Mouse (Mus musculus) gastrocnemius, postnatal 36 days (tissue): Measurements from ENCODE around the gene Kcnt1. TPM values are rescaled to one million over a fixed set of nuclear protein-coding genes. Genes with fewer than 3 reads are reported as not detected.
A peak's percentile ranks its signal among the peaks of the same experiment; 100 is the strongest.
"Not testable (repeated sequence)": the region's sequence is repeated elsewhere in the genome, so short reads cannot be mapped to it uniquely, and the experiment has no call there.

Experiments used
- DNase-seq, 2 experiments: peaks; one replicate each; pipeline ENCODE4 v3.0.0; 2022
- intact Hi-C: fragments of 180-260 bp; cut with DNase I; formaldehyde crosslinking; loops from one replicate; pipeline ENCODE4 v1.15.1; 2025
- long read RNA-seq, 2 experiments: library from polyadenylated mRNA; stranded (forward); transcript quantifications; one replicate each; pipeline ENCODE4 v2.0.0; 2021
- total RNA-seq, 2 experiments: library from RNA; stranded (reverse); gene quantifications; 2 replicates each; pipeline ENCODE4 v1.2.3; 2021

Kcnt1 gene
- total RNA-seq = under 1 TPM in 1 of 2 experiments, not detected in 1; 0.20 TPM
- long read RNA-seq, experiment 1 = 0 reads
- long read RNA-seq, experiment 2 = 0 reads

DNA sequence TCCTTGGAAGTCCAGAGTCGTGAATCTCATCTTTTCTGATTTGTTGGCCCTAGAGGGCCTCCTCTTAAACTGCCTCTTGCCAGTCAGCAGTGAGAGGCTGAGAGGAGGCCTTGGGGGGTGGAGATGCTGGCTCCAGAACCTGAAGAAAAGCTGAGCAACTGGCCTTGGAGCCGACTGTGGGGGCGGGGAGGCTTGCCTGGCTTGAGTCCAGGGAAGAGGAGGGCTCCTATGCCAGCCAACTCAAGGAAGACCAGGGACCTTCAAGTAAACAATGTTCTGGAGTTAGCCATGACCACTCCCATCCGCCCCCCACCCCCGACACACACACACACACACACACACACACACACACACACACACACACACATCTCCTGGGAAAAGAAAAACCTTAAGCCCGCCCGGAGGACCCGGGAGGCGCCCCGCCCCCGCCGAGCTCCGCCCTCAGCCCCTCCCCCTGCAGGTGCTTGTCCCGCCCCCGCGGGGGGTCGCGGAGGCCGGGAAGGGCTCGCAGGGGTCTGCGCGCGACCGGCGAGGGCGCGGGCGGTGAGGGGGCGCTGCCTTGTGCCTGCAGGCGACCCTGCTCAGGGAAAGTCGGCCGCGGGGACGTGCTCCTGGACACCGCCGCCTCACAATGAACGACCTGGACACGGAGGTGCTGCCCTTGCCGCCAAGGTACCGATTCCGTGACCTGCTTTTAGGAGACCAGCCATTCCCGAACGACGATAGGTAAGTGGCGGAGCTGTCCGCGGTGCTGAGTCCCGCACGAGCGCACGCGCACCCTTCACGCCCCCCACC is at the start of gene Kcnt1:
Kcnt1 (plus strand) TSS at position 398 of the 795 bp plus-strand sequence.
- intact Hi-C loops = no loop called here
- no peak for DNase-seq

DNA sequence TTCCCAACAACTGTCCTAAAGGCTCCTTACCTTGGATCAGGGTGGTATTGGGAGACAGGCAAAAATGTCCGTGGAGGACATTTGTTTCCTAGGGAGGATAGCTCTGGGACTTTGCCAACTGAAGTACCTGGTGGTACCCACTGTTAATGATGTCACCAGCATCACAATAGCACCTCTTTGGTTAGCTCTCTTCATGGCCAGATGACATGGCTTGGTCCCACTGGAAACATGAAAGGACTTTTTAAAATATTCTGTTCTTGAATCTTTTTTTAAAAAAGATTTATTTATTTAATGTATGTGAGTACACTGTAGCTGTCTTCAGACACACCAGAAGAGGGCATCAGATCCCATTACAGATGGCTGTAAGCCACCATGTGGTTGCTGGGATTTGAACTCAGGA is 47.8 kb upstream of the Kcnt1 start, which contains the start of gene Glt6d1:
Glt6d1 (minus strand) TSS at position 101 of the 400 bp plus-strand sequence.
- intact Hi-C loops, DNase-seq: not testable (repeated sequence)

DNA sequence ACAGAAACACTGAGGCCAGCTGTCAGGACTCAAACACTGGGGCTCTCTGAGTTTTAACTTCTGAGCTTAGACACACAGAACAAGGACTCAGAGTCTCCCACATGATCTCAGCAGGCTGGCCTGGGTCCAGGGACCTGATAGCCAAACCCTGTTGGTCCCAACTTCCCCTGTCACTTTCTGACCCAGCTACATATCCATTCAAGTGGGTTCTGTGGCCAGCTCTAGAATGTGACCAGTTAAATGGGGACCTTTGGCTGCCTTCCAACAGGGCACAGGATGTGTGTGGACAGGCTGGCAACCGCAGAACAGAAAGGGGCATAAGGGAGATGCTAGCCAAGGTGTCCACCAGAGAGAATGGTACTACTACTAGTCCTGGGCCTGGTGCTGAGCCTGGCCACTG is 40.7 kb upstream of the Kcnt1 start, which contains the start of gene Lcn9:
Lcn9 (plus strand) TSS at position 348 of the 400 bp plus-strand sequence.
- DNase-seq = no peak
- intact Hi-C loops = no loop called here

DNA sequence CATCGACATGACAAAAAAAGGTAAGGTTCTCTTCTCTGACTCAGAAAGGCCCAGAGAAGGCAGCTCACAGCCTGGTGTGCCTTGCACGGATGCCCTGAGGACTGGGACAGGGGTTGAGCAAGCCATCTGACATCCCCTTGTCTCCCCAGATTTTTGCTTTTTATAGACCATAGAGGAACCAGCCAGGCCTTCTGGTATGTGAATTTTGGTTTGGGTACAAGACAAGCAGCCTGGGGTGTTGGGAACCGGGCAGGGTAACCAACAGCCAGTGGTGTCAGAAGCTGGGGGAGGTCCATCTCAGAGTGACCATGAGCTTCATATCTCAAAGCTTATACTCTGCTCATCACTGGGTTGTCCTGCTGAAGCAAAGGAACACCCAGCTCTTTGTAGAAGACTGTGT is 38.8 kb upstream of the Kcnt1 start:
- intact Hi-C loops = no loop called here
- DNase-seq = no peak

DNA sequence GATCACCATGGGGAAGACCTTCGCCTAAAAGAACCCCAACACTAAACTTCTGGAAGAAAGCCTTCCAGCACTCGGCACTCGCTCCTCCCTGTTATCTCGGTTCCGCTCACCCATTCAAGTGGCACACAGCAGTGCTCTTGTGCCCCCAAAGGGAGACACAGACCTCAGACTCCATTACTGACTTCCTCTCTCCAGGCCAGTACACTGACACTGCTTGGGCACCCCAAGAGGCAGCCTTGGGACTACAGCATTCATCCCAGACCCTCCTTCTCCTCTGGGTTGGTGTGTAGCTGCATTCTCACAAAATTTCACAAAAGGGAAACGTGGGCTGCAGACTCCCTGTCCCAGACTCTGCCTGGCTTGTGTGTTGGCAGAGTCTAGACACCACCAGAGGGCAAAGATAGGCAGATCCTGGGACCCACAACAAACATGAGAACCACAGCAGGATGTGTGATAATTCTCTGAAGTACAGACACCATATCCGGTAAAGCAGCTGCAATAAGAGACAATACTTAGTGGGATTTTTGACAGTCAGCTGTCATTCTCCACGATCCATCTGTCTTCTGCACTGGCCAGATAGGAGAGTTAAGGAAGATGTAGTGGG is 35.1 kb upstream of the Kcnt1 start:
- intact Hi-C loops = no loop called here
- DNase-seq = no peak

DNA sequence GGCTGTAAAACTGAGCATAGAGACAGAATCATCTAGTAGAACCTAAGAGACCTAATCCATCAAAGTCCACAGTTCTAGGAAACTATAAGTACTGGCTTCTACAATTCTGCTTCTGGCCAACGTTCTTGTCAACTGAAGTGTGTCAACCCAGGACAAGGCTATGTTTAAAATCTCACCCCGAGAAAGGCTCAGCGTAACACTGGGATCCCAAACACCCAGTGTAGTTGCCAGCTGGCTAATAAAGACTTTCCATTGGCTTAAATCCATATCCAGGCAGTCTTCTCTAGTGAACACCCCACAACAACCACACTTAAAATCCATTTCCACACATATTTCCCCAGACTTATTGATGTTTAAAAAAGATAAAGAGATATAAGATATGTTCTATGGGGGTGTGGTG is 32.7 kb upstream of the Kcnt1 start:
- no peak for DNase-seq
- intact Hi-C loops = loop anchor here (10.0 kb wide), 1 partner anchor 314 kb away; no protein-coding TSS in a partner anchor

DNA sequence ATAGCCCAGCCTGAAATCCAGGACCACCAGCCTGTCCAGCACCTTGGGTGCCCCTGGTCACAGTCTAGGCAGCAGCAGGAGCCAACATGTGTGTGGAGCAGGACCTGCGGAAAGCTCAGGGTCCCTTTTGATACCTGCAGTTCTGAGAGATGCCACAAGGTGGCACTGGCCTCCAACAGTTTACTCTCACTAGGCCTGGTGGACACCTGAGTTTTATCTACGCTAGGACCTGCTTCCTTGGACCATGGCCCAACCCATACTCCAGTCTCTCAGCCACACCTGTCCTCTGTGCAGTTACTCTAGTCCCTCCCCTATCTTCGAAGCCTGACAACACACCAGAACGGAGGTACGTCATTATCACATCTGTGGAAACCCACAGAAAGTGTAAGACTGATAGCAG is 27.2 kb upstream of the Kcnt1 start:
- intact Hi-C loops = loop anchor here (10.0 kb wide), 1 partner anchor 309 kb away; no protein-coding TSS in a partner anchor
- peak; percentile 38 to 55 for DNase-seq

DNA sequence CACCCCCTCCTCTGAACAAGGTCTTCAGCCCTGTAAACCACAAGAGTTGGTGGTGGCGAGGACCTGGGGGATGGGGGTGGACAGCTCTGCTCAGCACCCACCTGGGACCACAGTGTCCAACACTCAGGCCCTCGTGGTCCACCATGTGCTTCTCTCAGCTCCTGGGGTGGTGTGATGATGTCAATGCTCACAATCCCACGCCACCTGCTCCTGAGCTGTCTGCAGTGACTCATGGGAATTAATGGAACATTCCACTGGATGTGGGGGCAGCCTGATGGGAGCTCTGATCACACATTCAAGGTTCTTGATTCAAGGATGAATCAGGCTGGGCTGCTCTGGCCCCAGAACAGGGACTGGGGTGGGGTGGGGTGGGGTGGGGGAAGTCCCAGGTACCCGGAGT is 21.4 kb upstream of the Kcnt1 start:
- intact Hi-C loops = loop anchor here (10.0 kb wide), 1 partner anchor 183 kb away; the partner anchor contains the start of gene Ubac1
- no peak for DNase-seq

DNA sequence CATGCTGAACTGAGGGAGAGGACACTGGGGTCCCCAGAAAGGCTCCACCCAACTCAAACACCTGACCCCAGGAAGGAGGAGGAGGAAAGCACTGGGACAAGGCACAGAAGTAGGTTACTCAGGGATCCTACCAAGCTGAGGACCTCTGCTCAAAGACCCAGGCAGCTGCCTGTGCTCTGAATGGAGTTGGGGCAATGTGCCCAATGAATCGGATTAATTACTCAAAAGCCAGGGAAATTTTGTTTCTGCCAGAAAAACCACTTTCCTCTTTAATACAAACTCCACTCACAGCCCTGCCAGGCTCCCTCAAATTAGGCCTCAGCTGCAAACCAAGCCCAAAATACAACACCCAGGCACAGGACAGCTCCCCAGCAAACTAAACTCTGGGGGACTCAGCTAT is 20.8 kb upstream of the Kcnt1 start:
- no peak for DNase-seq
- intact Hi-C loops = loop anchor here (10.0 kb wide), 1 partner anchor 182 kb away; the partner anchor contains the start of gene Ubac1

DNA sequence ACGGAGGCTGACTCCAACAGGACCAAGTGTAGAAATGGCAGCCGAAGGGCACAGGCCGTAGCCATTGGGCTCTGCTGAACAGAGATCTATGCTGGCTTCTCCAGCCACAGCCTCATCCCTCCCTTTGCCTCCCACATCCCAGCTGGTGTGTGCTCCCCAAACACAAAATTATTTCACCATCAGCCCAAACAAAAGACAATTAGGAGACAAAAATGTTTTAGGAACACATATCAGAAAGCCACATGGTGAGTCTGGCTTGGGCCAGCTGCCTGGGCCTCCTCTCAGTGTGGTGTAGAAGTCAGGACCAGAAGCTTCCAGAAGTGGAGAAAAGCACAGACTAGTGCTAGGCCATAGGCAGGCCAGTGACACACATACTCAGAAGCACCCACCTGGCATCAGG is 19.4 kb upstream of the Kcnt1 start:
- intact Hi-C loops = loop anchor here (10.0 kb wide), 1 partner anchor 181 kb away; the partner anchor contains the start of gene Ubac1
- DNase-seq = no peak

DNA sequence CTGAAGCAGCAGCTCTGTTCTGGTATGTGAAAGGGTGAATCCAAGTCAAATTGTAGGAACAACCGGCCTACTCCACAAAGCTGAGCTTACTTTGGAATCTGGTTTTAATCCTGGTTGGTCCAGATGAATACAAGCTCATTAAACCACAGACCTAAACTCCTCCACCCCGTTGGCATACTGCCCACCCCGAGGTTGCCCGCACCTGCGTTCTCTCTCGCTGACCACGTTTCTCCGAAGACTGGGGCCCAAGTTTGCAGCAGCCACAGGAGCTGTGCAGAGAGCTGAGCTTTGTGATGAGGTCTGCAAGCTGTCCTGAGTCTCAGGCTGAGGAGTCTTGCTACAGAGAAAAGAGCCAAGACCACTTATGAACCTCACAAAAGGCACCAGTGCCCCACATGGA is 17.0 kb upstream of the Kcnt1 start:
- intact Hi-C loops = loop anchor here (10.0 kb wide), 1 partner anchor 178 kb away; the partner anchor contains the start of gene Ubac1
- DNase-seq = no peak

DNA sequence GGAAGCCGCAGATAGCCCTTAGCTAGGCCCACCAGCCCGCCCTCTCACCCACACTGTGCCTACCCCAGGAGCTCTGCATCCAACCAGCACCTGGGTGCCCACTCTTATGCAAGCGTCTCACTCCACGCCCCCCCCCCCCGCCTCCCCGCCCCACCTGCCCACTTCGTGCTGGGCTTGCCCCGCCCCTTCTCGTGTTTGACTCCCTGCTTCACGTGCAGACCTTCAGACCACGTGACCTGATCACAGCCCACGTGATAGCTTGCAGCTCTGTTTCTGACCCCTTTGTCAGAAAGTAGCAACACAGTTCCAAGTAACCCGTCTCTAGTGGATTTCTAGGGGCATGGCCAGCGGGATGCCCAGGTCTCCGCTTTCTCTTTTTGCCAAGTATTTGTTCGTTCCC is 16.3 kb upstream of the Kcnt1 start, which contains the start of gene Sohlh1:
Sohlh1 (minus strand) TSS at position 23 of the 400 bp plus-strand sequence.
- no peak for DNase-seq
- intact Hi-C loops = loop anchor here (10.0 kb wide), 1 partner anchor 178 kb away; the partner anchor contains the start of gene Ubac1

DNA sequence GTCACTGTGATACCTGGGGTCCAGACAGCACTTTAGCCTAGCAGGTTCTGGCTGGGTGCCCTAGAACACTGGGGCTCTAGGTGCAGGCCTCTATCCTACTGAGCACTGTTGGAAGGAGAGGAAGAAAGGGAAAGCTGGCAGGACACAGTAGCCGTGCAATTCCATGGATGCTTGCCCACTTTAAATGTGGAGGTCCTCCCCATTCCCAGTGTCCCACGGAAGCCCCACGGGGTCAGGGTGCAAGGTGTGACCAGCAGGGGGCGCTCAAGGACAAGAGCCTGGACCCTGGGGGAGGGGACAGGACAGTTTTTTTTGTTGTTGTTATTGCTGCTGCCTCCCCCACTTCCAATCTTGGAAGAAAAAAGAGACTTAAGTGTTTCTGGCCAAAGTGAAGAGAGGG is 13.2 kb upstream of the Kcnt1 start:
- peak; percentile 37 to 43 for DNase-seq
- intact Hi-C loops = no loop called here

DNA sequence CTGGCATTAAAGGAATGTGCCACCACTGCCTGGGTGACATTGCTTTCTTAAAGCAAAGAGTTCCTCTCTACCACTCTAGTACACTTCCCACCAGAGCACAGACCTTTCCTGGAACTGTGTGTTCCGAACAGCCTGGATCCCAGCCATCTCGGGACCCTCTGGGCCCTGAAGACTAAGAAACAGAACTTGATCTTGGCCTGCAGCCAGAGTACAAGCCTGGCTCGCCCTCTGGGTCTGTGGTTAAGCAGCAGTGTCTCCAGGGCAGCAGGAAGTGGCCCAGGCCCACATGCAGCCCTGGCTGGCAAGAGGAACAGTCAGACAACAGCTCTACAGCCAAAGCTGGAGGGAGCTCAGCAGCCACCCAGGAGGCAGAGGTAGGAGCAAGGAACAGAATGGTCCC is 10.9 kb upstream of the Kcnt1 start:
- no peak for DNase-seq
- intact Hi-C loops = no loop called here

DNA sequence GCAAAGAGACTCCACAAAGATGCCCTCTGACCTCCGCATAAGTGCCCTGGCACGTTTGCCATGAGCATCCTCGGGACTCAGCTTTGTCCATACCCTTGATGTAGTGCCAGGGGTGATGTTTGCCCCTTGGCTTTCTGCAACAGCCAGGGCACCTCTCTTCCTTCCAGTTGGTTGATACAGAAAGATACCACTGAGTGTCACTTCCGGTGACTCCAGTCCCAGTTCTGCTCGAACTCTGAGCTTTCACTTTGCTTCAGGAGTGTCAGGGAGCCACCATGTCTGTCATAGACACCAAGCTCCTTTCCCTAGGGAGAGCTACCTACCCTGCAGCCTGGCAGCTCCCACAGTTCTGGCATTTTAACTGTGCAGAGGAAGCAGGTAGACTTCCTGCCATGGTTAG is 9.5 kb upstream of the Kcnt1 start:
- intact Hi-C loops = no loop called here
- no peak for DNase-seq

DNA sequence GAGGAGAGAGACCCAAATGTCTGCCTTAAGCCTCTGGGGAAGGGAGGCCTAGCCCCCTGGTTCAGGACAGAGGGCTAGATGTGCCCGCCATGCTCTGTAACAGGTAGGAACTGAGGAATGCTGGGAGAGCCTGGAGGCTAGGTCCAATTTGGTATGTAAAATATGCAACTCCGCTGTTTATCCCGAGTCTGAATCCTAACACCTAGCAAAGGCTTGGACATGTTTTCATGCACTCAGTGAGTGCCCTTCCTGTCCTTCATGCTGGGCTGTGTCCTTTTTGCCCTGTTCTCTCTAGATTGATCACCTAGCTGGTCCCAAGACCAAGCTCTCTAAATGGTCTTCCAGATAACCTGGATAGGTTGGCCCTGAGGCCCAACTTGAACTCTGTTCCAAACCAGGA is 3.6 kb upstream of the Kcnt1 start:
- DNase-seq = no peak
- intact Hi-C loops = no loop called here

DNA sequence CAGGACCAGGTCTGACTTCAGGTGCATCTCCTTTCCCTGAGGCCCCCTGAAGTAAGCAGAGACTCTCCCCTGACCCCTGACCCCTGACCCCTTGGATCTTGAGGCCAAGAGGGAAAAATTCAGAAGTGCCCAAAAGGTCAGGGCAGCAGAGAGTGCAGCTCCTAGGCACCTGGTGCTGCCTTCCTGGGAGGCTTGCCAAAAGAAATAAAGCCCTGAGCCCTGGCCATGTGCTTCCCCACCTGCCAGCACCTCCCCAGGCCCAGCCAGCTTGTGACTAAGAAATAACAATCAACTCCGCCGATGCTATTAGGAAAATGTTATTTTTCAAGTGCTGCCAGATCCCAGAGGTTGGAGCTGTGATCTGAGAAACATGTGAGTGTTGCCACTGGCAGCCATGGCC is 1.5 kb upstream of the Kcnt1 start:
- no peak for DNase-seq
- intact Hi-C loops = no loop called here

DNA sequence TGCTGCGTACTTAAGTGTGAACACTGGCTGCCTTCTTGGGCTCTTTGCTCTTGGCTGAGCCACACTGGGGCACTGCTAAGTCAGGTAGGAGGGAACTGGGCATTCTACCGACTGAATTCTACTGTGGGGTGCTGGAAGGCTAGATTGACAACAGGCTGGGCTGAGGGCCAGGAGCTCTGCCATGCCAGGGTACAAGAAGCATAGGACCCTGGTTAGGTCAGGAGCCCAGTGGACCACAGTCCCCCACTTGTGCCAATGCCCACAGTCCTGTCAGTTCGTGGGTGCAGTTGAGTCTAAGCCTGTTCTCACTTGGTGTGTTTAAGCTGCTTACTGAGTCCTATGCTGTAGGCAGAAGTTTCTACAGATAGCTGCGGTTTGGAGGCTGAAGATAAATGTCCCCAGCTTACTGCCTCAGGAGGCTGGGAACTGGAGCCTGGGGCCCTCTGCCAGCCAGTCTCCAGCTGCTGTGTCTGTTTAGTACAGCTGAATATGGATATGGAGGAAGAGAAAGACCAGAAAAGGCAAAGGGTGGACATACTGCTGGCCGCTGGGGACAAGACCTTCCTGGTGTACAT is 751 bp upstream of the Kcnt1 start:
- DNase-seq = no peak
- intact Hi-C loops = no loop called here

DNA sequence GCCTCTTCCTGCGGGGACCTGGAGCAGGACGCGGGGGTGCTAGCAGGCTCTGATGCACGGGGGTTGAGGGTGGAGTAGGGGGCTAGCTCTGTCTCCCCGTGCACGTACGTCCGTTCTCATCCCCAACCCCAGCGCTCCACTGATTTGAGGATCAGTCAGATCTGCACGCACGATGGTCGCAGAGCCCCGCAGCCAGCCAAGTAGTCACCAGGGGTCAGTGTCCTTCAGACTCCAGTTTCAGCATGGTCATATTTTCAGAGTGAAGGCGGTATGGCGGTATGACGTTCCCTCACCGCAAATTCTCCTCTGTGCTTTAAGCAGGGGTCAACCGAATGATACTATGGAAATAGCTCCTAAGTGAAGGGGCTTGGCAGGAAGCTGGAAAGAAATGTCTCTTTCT is 696 bp downstream of the Kcnt1 start:
- intact Hi-C loops = no loop called here
- no peak for DNase-seq

DNA sequence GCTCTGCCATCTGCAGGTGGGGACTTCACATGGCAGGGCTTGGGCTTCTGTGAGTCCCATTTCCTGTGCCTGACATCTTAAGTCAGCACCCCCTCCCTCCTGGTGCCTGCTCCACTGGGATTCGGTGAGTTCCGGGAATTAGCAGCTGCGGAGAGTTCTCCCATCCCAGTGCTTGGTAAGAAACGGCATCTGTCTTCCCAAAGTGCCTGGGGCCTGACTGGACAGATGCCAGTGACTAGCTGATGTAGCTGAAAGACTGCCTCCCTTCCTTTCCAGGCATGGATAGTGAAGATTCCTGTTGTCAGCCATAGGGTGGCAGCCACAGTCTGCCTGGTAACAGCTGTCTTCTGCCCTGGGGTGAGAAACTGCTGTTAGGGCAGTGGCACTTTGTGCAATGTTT is 1.9 kb downstream of the Kcnt1 start:
- intact Hi-C loops = no loop called here
- DNase-seq = no peak

DNA sequence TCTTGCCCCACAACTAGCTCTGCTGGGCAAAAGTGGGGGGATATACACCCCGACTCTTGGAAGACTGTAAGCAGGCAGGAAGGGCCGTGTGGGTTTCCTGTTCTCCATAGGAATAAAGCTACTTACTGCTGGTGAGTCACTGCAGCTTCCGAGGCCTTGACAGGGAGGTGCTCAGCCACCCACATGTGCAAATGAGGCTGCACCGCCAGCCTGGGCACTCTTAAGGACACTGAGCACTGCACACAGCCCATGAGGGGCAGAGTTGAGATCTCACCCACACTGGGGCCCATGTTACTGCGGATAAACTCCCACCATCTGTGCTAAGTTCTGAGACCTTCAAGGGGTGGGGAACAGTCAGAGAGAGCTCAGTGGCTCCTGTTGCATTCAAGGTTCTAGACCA is 3.1 kb downstream of the Kcnt1 start:
- intact Hi-C loops = no loop called here
- DNase-seq = no peak
